Mouse (Mus musculus) embryonic facial prominence, embryonic 12.5 days (tissue): Measurements from ENCODE around the gene Vmn1r218. TPM values are rescaled to one million over a fixed set of nuclear protein-coding genes. Genes with fewer than 3 reads are reported as not detected.

ENCODE experiments used
- polyA plus RNA-seq: library from polyadenylated mRNA; unstranded; fragments of >200 nt; fragmentation: Nextera tagmentation; extraction: Ambion mirVana; gene quantifications from 2 replicates; pipeline ENCODE4 v1.2.1, GENCODE M21; 2016

Gene Vmn1r218
- polyA plus RNA-seq, 1 experiment from 2014 or later = not detected

Other genes with a start within 250 kb of the Vmn1r218 start
- gene Vmn1r212, start 248.9 kb upstream of the Vmn1r218 start, polyA plus RNA-seq = not detected in 2 replicates
- not detected in 2 replicates for gene Vmn1r213, start 125.5 kb upstream of the Vmn1r218 start, polyA plus RNA-seq
- not detected in 2 replicates for gene Vmn1r214, start 102.7 kb upstream of the Vmn1r218 start, polyA plus RNA-seq
- not detected in 2 replicates for gene Vmn1r215, start 65.1 kb upstream of the Vmn1r218 start, polyA plus RNA-seq
- gene Vmn1r217, start 14.9 kb upstream of the Vmn1r218 start, polyA plus RNA-seq = not detected in 2 replicates
- gene Vmn1r219, start 26.2 kb downstream of the Vmn1r218 start, polyA plus RNA-seq = 0.03 and 0.04 TPM in 2 replicates
- not detected in 2 replicates for gene Vmn1r220, start 54.8 kb downstream of the Vmn1r218 start, polyA plus RNA-seq
- gene Vmn1r221, start 81.0 kb downstream of the Vmn1r218 start, polyA plus RNA-seq = not detected in 2 replicates
- not detected in 2 replicates for gene Vmn1r222, start 102.8 kb downstream of the Vmn1r218 start, polyA plus RNA-seq
- gene Vmn1r223, start 114.0 kb downstream of the Vmn1r218 start, polyA plus RNA-seq = not detected in 2 replicates
- 65.4 and 67.5 TPM in 2 replicates for gene Zfp322a, start 236.1 kb downstream of the Vmn1r218 start, polyA plus RNA-seq